Mouse (Mus musculus) ES-E14 (cell line): ENCODE measurements at regions not wholly inside any gene's neighbourhood (a gene's known extent, or its start where the extent isn't known, plus 50 kb on each side); places are given as distances from the start of the nearest gene placed in this dataset.

Experiments used
- DNase-seq: peaks from one replicate; pipeline ENCODE4 v3.0.0-alpha.2; 2013; ENCODE audit warnings: low read depth, low spot score
- H3K27ac ChIP-seq: 2 replicates; pipeline ENCODE4 v1.5.1; 2012; ENCODE audit warnings: low read depth, mild to moderate bottlenecking, low read length, moderate library complexity, mixed read lengths; ENCODE audit not compliant: poor library complexity, insufficient read depth, severe bottlenecking
- H3K36me3 ChIP-seq: 2 replicates; pipeline ENCODE4 v1.6.1; 2012; ENCODE audit warnings: mild to moderate bottlenecking, low read length, moderate library complexity, mixed read lengths; ENCODE audit not compliant: control insufficient read depth, poor library complexity, insufficient read depth, severe bottlenecking
- H3K4me1 ChIP-seq, 2 experiments: fragments of 150-350 bp in 1 of 2; sonication (generic) in 1 of 2; 2 replicates each; pipeline ENCODE4 v1.6.1; 2012; ENCODE audit warnings: low read length in 2 of 2, mild to moderate bottlenecking in 1 of 2, mixed read lengths in 1 of 2; ENCODE audit not compliant: control insufficient read depth in 2 of 2, insufficient read depth in 2 of 2, poor library complexity in 1 of 2
- H3K4me3 ChIP-seq, 2 experiments: fragments of 150-350 bp in 1 of 2; sonication (generic) in 1 of 2; 2 replicates each; pipeline ENCODE4 v1.5.1; 2012; ENCODE audit warnings: low read length in 2 of 2, low read depth in 1 of 2, mild to moderate bottlenecking in 1 of 2, mixed read lengths in 1 of 2; ENCODE audit not compliant: insufficient read depth in 1 of 2, poor library complexity in 1 of 2, severe bottlenecking in 1 of 2
- H3K9ac ChIP-seq: 2 replicates; pipeline ENCODE4 v1.6.1; 2012; ENCODE audit warnings: low read depth, mild to moderate bottlenecking, low read length, mixed read lengths; ENCODE audit not compliant: poor library complexity, insufficient read depth, severe bottlenecking
- H3K9me3 ChIP-seq: fragments of 150-350 bp; sonication (generic); 2 replicates; pipeline ENCODE4 v1.6.1; 2012; ENCODE audit warnings: low read depth, mild to moderate bottlenecking, low read length; ENCODE audit not compliant: control insufficient read depth, insufficient read depth
- CHD2 ChIP-seq: IDR thresholded peaks from 2 replicates; pipeline ENCODE4 v1.6.1; 2014; ENCODE audit warnings: mild to moderate bottlenecking, low read depth, low read length, inconsistent platforms
- HCFC1 ChIP-seq: IDR thresholded peaks from 2 replicates; pipeline ENCODE4 v1.6.1; 2012; ENCODE audit warnings: low read length, inconsistent platforms, borderline replicate concordance; ENCODE audit not compliant: insufficient read depth
- MAFK ChIP-seq: IDR thresholded peaks from 2 replicates; pipeline ENCODE4 v1.6.1; 2014; ENCODE audit warnings: mild to moderate bottlenecking, low read depth, low read length, inconsistent platforms; ENCODE audit not compliant: insufficient read depth
- ZC3H11A ChIP-seq: IDR thresholded peaks from 2 replicates; pipeline ENCODE4 v1.6.1; 2012; ENCODE audit warnings: low read depth, mild to moderate bottlenecking, inconsistent platforms, low read length, borderline replicate concordance
- ZNF384 ChIP-seq: IDR thresholded peaks from 2 replicates; pipeline ENCODE4 v1.6.1; 2012; ENCODE audit warnings: low read depth, low read length, inconsistent platforms
- in situ Hi-C, 2 experiments: fragments of 600-800 bp; cut with MboI; formaldehyde crosslinking; loops; one replicate each; pipeline ENCODE4 v1.15.1; 2025; ENCODE audit warnings: low sequenced_read_pairs in 2 of 2, inconsistent platforms in 1 of 2; ENCODE audit not compliant: unreplicated experiment in 2 of 2

GRCm38 (mm10) chr9:87784872-87785271 lies 53.8 kb upstream of the Tbx18 start:
- H3K27ac ChIP-seq, result no peak overlapping the region
- H3K36me3 ChIP-seq, result no peaks in the 10 kb centered on the region
- no peak overlapping the region for H3K9ac ChIP-seq
- H3K4me3 ChIP-seq, result no peak overlapping the region
- DNase-seq, result peak; percentile 9
- H3K4me1 ChIP-seq, result no peaks in the 10 kb centered on the region
- no peak for TF ChIP-seq HCFC1
- no peak for TF ChIP-seq ZC3H11A
- no peak for TF ChIP-seq ZNF384
- no peak for TF ChIP-seq MAFK
- TF ChIP-seq CHD2, result 0 out of 2 replicates have a peak, but pooled peaks have one; percentile 18
- H3K9me3 ChIP-seq, result no peaks in the 10 kb centered on the region
- in situ Hi-C loops, result no loop called here

DNA sequence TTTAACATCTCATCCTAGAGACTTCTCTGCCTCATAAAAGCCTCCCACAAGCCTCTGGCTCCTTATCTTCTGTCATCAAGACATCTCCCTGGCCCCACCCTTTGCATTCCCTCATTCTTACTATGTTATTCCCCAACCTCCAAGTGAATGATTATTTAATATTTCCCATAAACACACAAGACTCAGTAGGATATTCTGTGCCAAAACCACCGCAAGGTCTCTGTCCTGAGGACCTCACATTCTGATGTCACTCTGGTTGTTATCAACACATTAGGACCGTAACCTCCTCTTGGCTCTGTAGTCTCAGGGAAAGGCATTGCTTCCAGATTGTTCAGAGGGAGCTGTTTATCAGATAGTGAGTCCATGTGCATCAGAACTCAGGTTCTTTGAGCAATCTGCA lies 80.7 kb upstream of the Tbx18 start:
- Histone ChIP-seq H3K4me1 (no peaks in the 10 kb centered on the region), H3K36me3 (no peaks in the 10 kb centered on the region), H3K27ac (no peak overlapping the region), H3K4me3 (no peak overlapping the region), H3K9ac (no peak overlapping the region), H3K9me3 (no peaks in the 10 kb centered on the region)
- in situ Hi-C loops, result no loop called here
- TF ChIP-seq MAFK (no peak), ZNF384 (no peak), ZC3H11A (no peak), CHD2 (no peak), HCFC1 (no peak)
- DNase-seq, result no peak

DNA sequence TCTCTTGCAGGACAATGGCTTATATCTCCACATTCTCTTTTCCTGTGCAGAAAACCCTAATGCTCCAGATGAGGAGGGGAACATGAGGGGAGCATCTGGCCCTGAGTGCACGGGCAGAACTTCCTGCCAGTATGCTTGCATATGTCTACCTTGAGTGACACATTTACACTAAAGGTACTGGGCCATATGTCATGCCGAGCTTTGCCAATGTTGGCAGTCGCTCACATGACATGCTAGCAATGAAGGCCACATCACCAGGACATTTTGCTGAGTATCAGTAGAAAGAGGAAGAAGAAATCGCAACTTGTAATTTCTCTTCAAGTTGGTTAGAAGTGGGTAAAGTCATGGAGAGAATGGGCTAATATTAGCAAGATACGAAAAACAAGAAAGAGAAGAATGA lies 91.2 kb upstream of the Tbx18 start:
- no peaks in the 10 kb centered on the region for H3K9me3 ChIP-seq

GRCm38 (mm10) chr9:87824691-87825230 lies 93.7 kb upstream of the Tbx18 start:
- H3K4me1 ChIP-seq, result no peaks in the 10 kb centered on the region
- H3K4me3 ChIP-seq, result no peak overlapping the region
- H3K36me3 ChIP-seq, result no peaks in the 10 kb centered on the region
- TF ChIP-seq ZNF384, result no peak
- TF ChIP-seq HCFC1, result no peak
- no peak for TF ChIP-seq CHD2
- no peak for TF ChIP-seq MAFK
- no peak for TF ChIP-seq ZC3H11A
- no peak overlapping the region for H3K27ac ChIP-seq
- no peak overlapping the region for H3K9ac ChIP-seq
- H3K9me3 ChIP-seq, result no peaks in the 10 kb centered on the region
- in situ Hi-C loops, result no loop called here
- DNase-seq, result no peak

More for the DNA sequence above, 91.2 kb upstream of the Tbx18 start:
- in situ Hi-C loops, result no loop called here
- TF ChIP-seq HCFC1, result no peak
- TF ChIP-seq ZNF384, result no peak
- no peak for TF ChIP-seq MAFK
- no peak for TF ChIP-seq CHD2
- TF ChIP-seq ZC3H11A, result no peak
- no peaks in the 10 kb centered on the region for H3K4me1 ChIP-seq
- no peaks in the 10 kb centered on the region for H3K36me3 ChIP-seq
- DNase-seq, result no peak
- no peak overlapping the region for H3K27ac ChIP-seq
- no peak overlapping the region for H3K4me3 ChIP-seq
- H3K9ac ChIP-seq, result no peak overlapping the region

- Histone ChIP-seq H3K4me3 (no peak overlapping the region), H3K27ac (no peak overlapping the region), H3K4me1 (no peaks in the 10 kb centered on the region), H3K9me3 (no peaks in the 10 kb centered on the region), H3K9ac (no peak overlapping the region), H3K36me3 (no peaks in the 10 kb centered on the region)
- TF ChIP-seq ZNF384 (no peak), ZC3H11A (no peak), MAFK (no peak), HCFC1 (no peak), CHD2 (no peak)
- no peak for DNase-seq
- in situ Hi-C loops, result no loop called here
Observed at GRCm38 (mm10) chr9:87843898-87844297, 112.8 kb upstream of the Tbx18 start.
